Mouse (Mus musculus) heart, adult 2 months (tissue): ENCODE data around the gene Gata1.

Experiments used
- EP300 ChIP-seq: fragments of 200-500 bp; IDR thresholded peaks from 2 replicates; pipeline ENCODE4 v1.6.1; 2011; ENCODE audit warnings: low read depth, low read length, control low read depth; ENCODE audit not compliant: insufficient read depth
- POLR2A ChIP-seq: fragments of 200-500 bp; IDR thresholded peaks from 2 replicates; pipeline ENCODE4 v1.6.1; 2011; ENCODE audit warnings: mild to moderate bottlenecking, low read depth, low read length, control low read depth; ENCODE audit not compliant: insufficient read depth

DNA sequence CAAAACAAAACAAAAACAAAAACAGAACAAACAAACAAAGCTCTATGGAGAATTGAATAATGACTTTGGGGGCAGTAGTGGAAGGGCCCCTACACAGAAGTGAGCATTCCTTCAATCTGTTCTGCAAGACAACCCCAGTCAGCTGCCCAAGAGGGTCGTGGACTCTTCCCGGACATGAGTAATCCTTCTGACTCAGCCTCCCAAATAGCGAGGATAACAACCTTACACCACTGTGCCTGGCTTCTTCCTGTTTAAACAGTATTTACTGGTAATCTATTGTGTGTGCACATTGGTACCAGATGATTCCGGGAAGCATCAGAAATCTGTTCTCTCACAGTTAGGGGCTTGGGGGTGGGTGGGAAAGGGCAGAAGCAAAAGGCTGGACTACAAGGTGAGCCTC is 48.9 kb upstream of the Gata1 start:
- TF ChIP-seq POLR2A (no peak), EP300 (no peak)
